Mouse (Mus musculus): ENCODE results near the gene Trh.

Gene Trh

GRCm38 (mm10) chr6:92244591-92244990, at the start of gene Trh:
Gene Trh, minus strand, starts transcription at chr6:92244650.
- no peak for DNase-seq (ENCODE audit: low spot score)

- no peak for DNase-seq (ENCODE audit: low spot score)
These were observed 46.4 kb upstream of the Trh start for GRCm38 (mm10) chr6:92290826-92291225.

GRCm38 (mm10) chr6:92286889-92287288, 42.4 kb upstream of the Trh start:
- DNase-seq (ENCODE audit: low spot score): no peak

GRCm38 (mm10) chr6:92286258-92286888, 41.9 kb upstream of the Trh start:
- DNase-seq (ENCODE audit: low spot score): peak; percentile 75

- no peak for DNase-seq (ENCODE audit: low spot score)
These were observed 41.1 kb upstream of the Trh start for GRCm38 (mm10) chr6:92285559-92285958.

GRCm38 (mm10) chr6:92277179-92277578, 32.7 kb upstream of the Trh start:
- no peak for DNase-seq (ENCODE audit: low spot score)

GRCm38 (mm10) chr6:92273652-92274322, 29.3 kb upstream of the Trh start:
- no peak for DNase-seq (ENCODE audit: low spot score)

- no peak for DNase-seq (ENCODE audit: low spot score)
These were observed 28.2 kb upstream of the Trh start for GRCm38 (mm10) chr6:92272601-92273000.

- peak; percentile 74 for DNase-seq (ENCODE audit: low spot score)
These were observed 24.6 kb upstream of the Trh start for GRCm38 (mm10) chr6:92269019-92269418.

GRCm38 (mm10) chr6:92268001-92268400, 23.6 kb upstream of the Trh start:
- DNase-seq (ENCODE audit: low spot score): no peak

- DNase-seq (ENCODE audit: low spot score): no peak
These were observed 16.9 kb upstream of the Trh start for GRCm38 (mm10) chr6:92261162-92261843.

GRCm38 (mm10) chr6:92255346-92255745, 10.9 kb upstream of the Trh start:
- DNase-seq (ENCODE audit: low spot score): no peak

- DNase-seq (ENCODE audit: low spot score): no peak
These were observed 8.9 kb upstream of the Trh start for GRCm38 (mm10) chr6:92253253-92253870.

GRCm38 (mm10) chr6:92247215-92247919, 2.9 kb upstream of the Trh start:
- no peak for DNase-seq (ENCODE audit: low spot score)

GRCm38 (mm10) chr6:92246335-92246734, 1.9 kb upstream of the Trh start:
- DNase-seq (ENCODE audit: low spot score): no peak

- peak; percentile 50 for DNase-seq (ENCODE audit: low spot score)
These were observed 3.1 kb downstream of the Trh start for GRCm38 (mm10) chr6:92241178-92241906.

- DNase-seq (ENCODE audit: low spot score): no peak
These were observed 9.4 kb downstream of the Trh start for GRCm38 (mm10) chr6:92235036-92235435.

GRCm38 (mm10) chr6:92231762-92232161, 12.7 kb downstream of the Trh start:
- DNase-seq (ENCODE audit: low spot score): no peak

GRCm38 (mm10) chr6:92231356-92231755, 13.1 kb downstream of the Trh start:
- DNase-seq (ENCODE audit: low spot score): no peak

GRCm38 (mm10) chr6:92229586-92229985, 14.9 kb downstream of the Trh start:
- no peak for DNase-seq (ENCODE audit: low spot score)

- DNase-seq (ENCODE audit: low spot score): no peak
These were observed 15.3 kb downstream of the Trh start for GRCm38 (mm10) chr6:92229103-92229502.
